Mouse (Mus musculus) G1E (cell line): ENCODE data around the gene Cstf3. TPM values are rescaled to one million over a fixed set of nuclear protein-coding genes. Genes with fewer than 3 reads are reported as not detected.

Experiments used
- ATAC-seq: 2 replicates; pipeline ENCODE4 v1.8.0; 2016; ENCODE audit warnings: mild to moderate bottlenecking; ENCODE audit not compliant: insufficient number of reproducible peaks, poor library complexity, low FRiP score, severe bottlenecking; ENCODE audit errors: extremely low read depth
- DNase-seq: peaks from one replicate; pipeline ENCODE4 v3.0.0; 2012; ENCODE audit warnings: low spot score
- H3K27me3 ChIP-seq: 2 replicates; pipeline ENCODE4 v1.6.1; 2012; ENCODE audit warnings: mild to moderate bottlenecking, low read length, inconsistent platforms; ENCODE audit not compliant: insufficient read depth
- H3K36me3 ChIP-seq: replicated peaks from 2 replicates; pipeline ENCODE3; 2012; ENCODE audit warnings: mild to moderate bottlenecking, inconsistent platforms
- H3K4me1 ChIP-seq: 2 replicates; pipeline ENCODE4 v1.6.1; 2012; ENCODE audit warnings: low read depth, low read length, inconsistent platforms, mixed read lengths; ENCODE audit not compliant: insufficient read depth
- H3K4me3 ChIP-seq: 2 replicates; pipeline ENCODE4 v1.5.1; 2012; ENCODE audit warnings: low read depth, mild to moderate bottlenecking, inconsistent platforms, low read length, moderate library complexity, mixed read lengths
- H3K9me3 ChIP-seq: replicated peaks from 2 replicates; pipeline ENCODE4 v1.6.1; 2012; ENCODE audit warnings: inconsistent platforms
- CTCF ChIP-seq: IDR thresholded peaks from 2 replicates; pipeline ENCODE4 v1.5.1; 2012; ENCODE audit warnings: low read depth, low read length, inconsistent platforms, mixed read lengths
- GATA1 ChIP-seq: IDR thresholded peaks from 2 replicates; pipeline ENCODE4 v1.6.1; 2012; ENCODE audit warnings: borderline replicate concordance, low read length, inconsistent platforms, mixed read lengths
- GATA2 ChIP-seq: IDR thresholded peaks from 2 replicates; pipeline ENCODE4 v1.6.1; 2012; ENCODE audit warnings: low read depth, low read length, inconsistent platforms, borderline replicate concordance
- POLR2AphosphoS5 ChIP-seq: IDR thresholded peaks from 2 replicates; pipeline ENCODE4 v1.6.1; 2012; ENCODE audit warnings: low read depth, low read length, inconsistent platforms; ENCODE audit not compliant: insufficient replicate concordance
- TAL1 ChIP-seq: conservative IDR thresholded peaks from 2 replicates; pipeline ENCODE4 v1.6.1; 2012; ENCODE audit warnings: low read depth, low read length, inconsistent platforms, mixed read lengths
- polyA plus RNA-seq: library from polyadenylated mRNA; stranded (reverse); fragments of >175 nt; gene quantifications from 2 replicates; pipeline ENCODE4 v1.2.3, GENCODE M21; 2012
- total RNA-seq, 2 experiments: library from RNA; stranded (forward) in 1 of 2; stranded (reverse) in 1 of 2; fragments of 200-1000 nt in 1 of 2; fragments of >200 nt in 1 of 2; fragmentation: Nextera tagmentation in 1 of 2; gene quantifications; 2 replicates each; pipeline ENCODE4 v1.2.3; 2014 to 2017

Cstf3 gene
- total and polyA plus RNA-seq, 3 experiments, result 7.7 to 88.1 (median 30.3) TPM

DNA sequence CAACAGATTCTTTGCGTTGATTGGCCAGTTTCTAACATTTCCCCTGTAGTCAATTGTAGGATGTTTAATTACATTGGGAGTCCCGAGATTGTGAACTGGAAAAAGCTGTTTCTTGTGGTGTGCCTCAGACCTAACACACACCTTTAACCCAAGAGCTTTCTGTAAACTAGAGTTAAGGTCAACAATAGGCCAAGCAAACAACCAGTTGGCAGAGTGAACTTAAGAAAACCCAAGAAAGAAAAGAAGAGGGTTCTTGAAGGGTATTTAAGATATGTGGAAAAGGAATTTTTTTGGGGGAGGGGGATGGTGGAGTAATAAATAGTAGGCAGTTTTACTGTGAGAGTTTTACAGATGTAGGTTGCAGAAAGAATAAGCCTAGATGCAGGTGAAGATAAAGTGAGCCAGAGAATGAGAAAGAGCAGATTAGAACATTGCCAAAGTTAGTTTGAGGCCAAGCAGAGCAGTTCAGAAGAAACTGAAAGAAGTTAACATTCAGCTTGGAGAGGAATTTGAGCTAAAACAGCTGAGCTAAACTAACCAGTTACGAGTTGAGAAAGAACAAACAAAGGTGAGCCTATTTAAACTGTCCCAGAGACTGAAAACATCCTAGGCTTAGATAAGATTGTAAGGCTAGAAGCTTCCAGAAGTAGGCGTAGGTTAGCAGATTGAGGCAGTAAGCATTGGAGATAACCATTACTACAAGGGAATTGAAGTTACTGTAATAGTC is 25.8 kb downstream of the Cstf3 start:
- Histone ChIP-seq H3K4me1 (no peaks in the 10 kb centered on the region), H3K4me3 (no peak overlapping the region), H3K27me3 (no peaks in the 10 kb centered on the region), H3K36me3 (peaks cover 46% of the 10 kb centered on the region), H3K9me3 (no peaks in the 10 kb centered on the region)
- ATAC-seq (no peak), DNase-seq (no peak)
- no peak for TF ChIP-seq GATA2
- no peak for TF ChIP-seq TAL1
- TF ChIP-seq GATA1, result no peak
- no peak for TF ChIP-seq CTCF
- no peak for TF ChIP-seq POLR2AphosphoS5

DNA sequence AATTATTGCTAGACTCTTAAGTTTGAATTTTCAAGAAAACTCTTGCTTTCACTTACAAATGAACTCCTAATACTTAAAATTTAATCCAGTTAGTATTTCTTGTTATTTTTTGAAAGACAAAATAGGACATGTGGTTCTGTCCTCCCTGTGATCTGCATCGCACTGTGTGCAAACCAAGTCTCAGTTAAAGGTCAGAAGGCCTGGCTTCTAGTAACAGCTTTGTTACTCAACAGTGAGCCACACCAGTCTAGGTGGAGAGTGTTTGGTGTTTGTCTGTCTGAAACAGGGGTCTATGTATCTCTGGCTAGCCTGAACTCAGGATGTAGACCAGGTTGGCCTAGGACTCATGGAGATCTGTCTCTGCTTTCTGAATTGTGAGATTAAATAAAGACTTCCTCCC is 68.3 kb downstream of the Cstf3 start:
- H3K36me3 ChIP-seq, result peaks cover 81% of the 10 kb centered on the region
- H3K4me1 ChIP-seq, result no peaks in the 10 kb centered on the region
- no peak for DNase-seq
- H3K9me3 ChIP-seq, result no peaks in the 10 kb centered on the region
- no peak for ATAC-seq
- no peak for TF ChIP-seq GATA1
- TF ChIP-seq CTCF, result no peak
- TF ChIP-seq TAL1, result no peak
- no peak for TF ChIP-seq POLR2AphosphoS5
- TF ChIP-seq GATA2, result no peak
- no peaks in the 10 kb centered on the region for H3K27me3 ChIP-seq
- H3K4me3 ChIP-seq, result no peak overlapping the region

DNA sequence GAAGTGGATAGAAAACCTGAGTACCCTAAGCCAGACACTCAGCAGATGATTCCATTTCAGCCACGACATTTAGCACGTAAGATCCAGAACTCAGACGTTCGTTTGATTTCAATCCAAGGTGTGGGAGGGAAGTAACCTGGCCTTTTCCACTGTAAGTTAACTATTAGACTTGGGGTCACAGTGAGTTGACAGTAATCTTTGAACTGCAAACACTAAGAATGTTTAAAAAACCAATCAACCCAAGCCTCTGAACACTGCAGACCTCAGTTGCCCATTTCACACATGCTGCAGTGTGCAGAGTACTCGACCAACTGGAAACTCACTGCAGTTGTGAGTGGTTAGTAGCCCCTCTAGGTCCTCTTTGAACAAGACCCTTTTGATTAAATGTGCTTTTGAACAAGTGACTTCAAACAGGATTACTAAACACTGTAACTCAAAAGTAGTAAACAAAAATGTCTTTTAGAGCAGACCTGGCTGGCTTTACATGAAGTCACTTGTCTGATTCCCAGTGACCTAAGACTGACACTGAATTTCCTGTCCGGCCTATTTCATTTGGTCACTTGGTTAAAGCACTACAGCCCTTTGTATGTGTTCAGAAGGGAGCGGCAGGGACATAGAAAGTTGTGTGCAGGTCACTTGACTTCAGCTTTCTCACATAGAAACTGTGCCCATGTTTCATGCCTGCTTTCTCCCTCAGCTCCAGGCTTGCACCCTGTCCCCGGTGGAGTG is 73.2 kb downstream of the Cstf3 start:
- Histone ChIP-seq H3K27me3 (no peaks in the 10 kb centered on the region), H3K4me3 (no peak overlapping the region), H3K9me3 (no peaks in the 10 kb centered on the region), H3K36me3 (peaks cover 67% of the 10 kb centered on the region), H3K4me1 (no peaks in the 10 kb centered on the region)
- DNase-seq (no peak), ATAC-seq (no peak)
- TF ChIP-seq GATA2 (no peak), GATA1 (no peak), CTCF (no peak), TAL1 (no peak), POLR2AphosphoS5 (no peak)

DNA sequence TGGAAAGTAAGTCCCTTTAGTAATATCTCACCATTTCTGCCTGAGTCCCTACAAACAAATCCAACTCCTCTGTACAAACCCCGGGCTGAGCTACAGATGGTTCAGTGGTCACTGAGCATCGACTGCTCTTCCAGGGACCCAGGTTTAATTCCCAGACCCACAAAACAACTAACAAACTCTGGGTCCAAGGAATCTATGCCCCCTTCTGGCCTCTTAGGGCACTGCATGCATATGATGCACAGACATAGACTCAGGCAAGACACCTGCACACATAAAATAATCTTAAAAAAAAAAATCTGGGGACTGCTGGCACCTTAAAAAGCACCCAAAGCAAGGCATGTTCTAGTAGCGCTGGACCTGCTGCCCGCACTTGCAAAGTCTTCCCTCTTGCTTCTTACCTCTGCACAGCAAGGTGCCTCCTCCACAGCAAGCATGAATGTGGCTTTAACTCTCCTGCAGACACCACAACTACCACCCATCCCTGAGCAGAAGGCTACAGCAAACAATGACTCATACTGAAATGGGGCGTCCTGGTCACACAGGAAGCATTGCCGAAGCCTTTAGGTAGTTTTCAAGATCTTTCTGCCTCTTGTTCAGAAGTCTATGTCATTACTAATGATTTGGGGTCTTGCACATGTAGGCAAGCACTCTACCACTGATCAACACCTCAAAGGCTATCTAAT is 78.9 kb downstream of the Cstf3 start:
- DNase-seq (no peak), ATAC-seq (peak; percentile 8; the same call in 1 of the 2 replicates)
- Histone ChIP-seq H3K27me3 (no peaks in the 10 kb centered on the region), H3K4me3 (no peak overlapping the region), H3K4me1 (peaks cover 11% of the 10 kb centered on the region), H3K9me3 (no peaks in the 10 kb centered on the region), H3K36me3 (peaks cover 23% of the 10 kb centered on the region)
- TF ChIP-seq TAL1 (no peak), GATA1 (no peak), GATA2 (no peak), CTCF (no peak), POLR2AphosphoS5 (no peak)

DNA sequence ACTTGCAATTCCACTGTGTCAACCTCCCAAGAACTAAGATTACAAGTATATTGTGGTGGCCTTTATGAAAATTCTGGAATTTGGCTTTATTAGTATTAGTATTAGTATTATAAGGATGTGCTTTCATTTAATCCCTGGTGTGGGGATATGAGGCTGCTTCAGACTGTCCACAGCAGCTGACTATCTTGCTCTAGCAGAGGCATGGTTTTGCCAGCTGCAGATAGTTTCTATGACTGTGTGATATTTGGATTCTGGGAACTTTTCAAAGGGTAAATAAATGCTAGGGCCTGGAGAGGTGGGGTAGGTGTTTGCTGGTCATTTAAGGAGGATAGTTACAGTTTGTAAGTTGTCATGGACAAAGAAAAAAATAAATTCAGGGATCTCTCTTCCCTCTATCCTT is 81.4 kb downstream of the Cstf3 start:
- H3K27me3 ChIP-seq, result no peaks in the 10 kb centered on the region
- DNase-seq (no peak), ATAC-seq (no peak)
- no peak for TF ChIP-seq CTCF
- no peak for TF ChIP-seq GATA2
- no peak for TF ChIP-seq GATA1
- TF ChIP-seq TAL1, result no peak
- no peak for TF ChIP-seq POLR2AphosphoS5
- H3K9me3 ChIP-seq, result no peaks in the 10 kb centered on the region
- peaks cover 11% of the 10 kb centered on the region for H3K4me1 ChIP-seq
- H3K4me3 ChIP-seq, result no peak overlapping the region
- H3K36me3 ChIP-seq, result peaks cover 5% of the 10 kb centered on the region

DNA sequence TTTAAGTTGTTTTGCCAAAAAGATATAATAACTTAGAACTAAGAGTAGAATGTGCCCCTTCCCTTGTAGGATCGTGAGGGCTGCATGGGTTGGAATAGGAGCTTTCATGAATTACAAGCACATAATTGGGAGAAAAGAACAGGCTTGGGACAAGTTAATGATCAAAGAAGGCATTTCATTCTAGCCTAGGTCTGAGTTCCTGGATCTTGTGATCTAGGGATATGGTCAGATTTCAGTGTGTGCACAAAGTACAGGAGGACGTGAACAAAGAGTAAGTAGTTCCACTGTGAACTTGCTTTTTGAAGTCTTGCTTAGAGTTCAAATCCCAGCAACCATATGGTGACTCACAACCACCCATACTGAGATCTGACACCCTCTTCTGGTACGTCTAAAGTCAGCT is 87.0 kb downstream of the Cstf3 start:
- Histone ChIP-seq H3K27me3 (peaks cover 16% of the 10 kb centered on the region), H3K9me3 (no peaks in the 10 kb centered on the region), H3K4me1 (no peaks in the 10 kb centered on the region), H3K36me3 (no peaks in the 10 kb centered on the region), H3K4me3 (no peak overlapping the region)
- ATAC-seq, result no peak
- TF ChIP-seq GATA1 (no peak), POLR2AphosphoS5 (no peak), TAL1 (no peak), GATA2 (no peak), CTCF (no peak)
- no peak for DNase-seq
